Mouse (Mus musculus) stomach, embryonic 14.5 days (tissue): ENCODE measurements around the gene Zfp981. TPM values are rescaled to one million over a fixed set of nuclear protein-coding genes. Genes with fewer than 3 reads are reported as not detected.
A peak's percentile ranks its signal among the peaks of the same experiment; 100 is the strongest.
"Not testable (repeated sequence)": the region's sequence is repeated elsewhere in the genome, so short reads cannot be mapped to it uniquely, and the experiment has no call there.

Source experiments
- ATAC-seq: fragments of 200-750 bp; cut with Nextera tagmentation; 2 replicates; pipeline ENCODE4 v1.8.0; 2017; ENCODE audit warnings: low read depth, moderate TSS enrichment; ENCODE audit not compliant: insufficient number of reproducible peaks, insufficient read depth, low FRiP score
- H3K27ac ChIP-seq: fragments of 300-500 bp; sonication (generic); 2 replicates; pipeline ENCODE4 v1.5.1; 2014; ENCODE audit warnings: mild to moderate bottlenecking, low read length, moderate library complexity, mixed read lengths
- H3K27me3 ChIP-seq: fragments of 300-500 bp; sonication (generic); 2 replicates; pipeline ENCODE4 v1.6.1; 2014; ENCODE audit warnings: low read length, control low read depth, mixed read lengths; ENCODE audit not compliant: control insufficient read depth, insufficient read depth
- H3K36me3 ChIP-seq: fragments of 300-500 bp; sonication (generic); 2 replicates; pipeline ENCODE4 v1.6.1; 2014; ENCODE audit warnings: mild to moderate bottlenecking, control low read depth, low read length, moderate library complexity, mixed read lengths; ENCODE audit not compliant: control insufficient read depth, insufficient read depth
- H3K4me1 ChIP-seq: fragments of 300-500 bp; sonication (generic); 2 replicates; pipeline ENCODE4 v1.6.1; 2014; ENCODE audit warnings: low read length, control low read depth, mixed read lengths; ENCODE audit not compliant: control insufficient read depth, insufficient read depth
- H3K4me2 ChIP-seq: fragments of 300-500 bp; sonication (generic); replicated peaks from 2 replicates; pipeline ENCODE4 v1.6.1; 2014; ENCODE audit warnings: low read depth, low read length, control low read depth
- H3K4me3 ChIP-seq: fragments of 300-500 bp; sonication (generic); 2 replicates; pipeline ENCODE4 v1.5.1; 2014; ENCODE audit warnings: low read depth, low read length, control low read depth
- H3K9ac ChIP-seq: fragments of 300-500 bp; sonication (generic); replicated peaks from 2 replicates; pipeline ENCODE4 v1.6.1; 2014; ENCODE audit warnings: low read depth, mild to moderate bottlenecking, control low read depth, low read length, moderate library complexity, mixed read lengths
- H3K9me3 ChIP-seq: fragments of 300-500 bp; sonication (generic); 2 replicates; pipeline ENCODE4 v1.6.1; 2016; ENCODE audit warnings: low read depth, low read length, control low read depth; ENCODE audit not compliant: control insufficient read depth
- whole genome bisulfite sequencing: fragments of 180-500 bp; shearing (Covaris S2); extraction: QIAGEN DNeasy Blood & Tissue Kit; methylation state at CpG from one replicate; pipeline ENCODE4 v1.1.7; 2014; 5-methylcytosine and 5-hydroxymethylcytosine counted together
- polyA plus RNA-seq: library from polyadenylated mRNA; unstranded; fragments of >200 nt; fragmentation: Nextera tagmentation; extraction: Ambion mirVana; gene quantifications from 2 replicates; pipeline ENCODE4 v1.2.1, GENCODE M21; 2014

Gene Zfp981
- polyA plus RNA-seq, 1 experiment from 2014 or later = 0.09 TPM

DNA sequence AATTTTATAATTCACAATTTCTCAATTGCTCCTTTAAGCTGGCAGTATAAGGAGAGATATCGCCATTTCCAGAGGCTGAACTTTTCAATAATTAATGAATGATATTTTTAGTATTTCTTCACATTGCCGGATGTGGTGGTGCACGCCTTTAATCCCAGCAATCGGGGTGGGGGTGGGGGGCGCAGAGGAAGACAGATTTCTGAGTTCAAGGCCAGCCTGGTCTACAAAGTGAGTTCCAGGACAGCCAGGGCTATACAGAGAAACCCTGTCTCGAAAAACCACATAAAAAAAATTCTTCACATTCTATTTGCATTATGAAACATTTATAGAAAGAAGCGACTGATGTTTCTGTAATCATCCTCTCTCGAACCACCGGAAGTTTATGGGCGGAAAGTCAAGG lies 19.3 kb upstream of the Zfp981 start:
- not testable (repeated sequence) for H3K4me2 ChIP-seq, H3K27ac ChIP-seq, H3K4me1 ChIP-seq, H3K27me3 ChIP-seq, ATAC-seq, H3K36me3 ChIP-seq, H3K4me3 ChIP-seq, H3K9ac ChIP-seq
- WGBS = 86% methylated on average over 10 of the region's 10 CpGs
- H3K9me3 ChIP-seq = peaks cover 50% of the 10 kb centered on the region

DNA sequence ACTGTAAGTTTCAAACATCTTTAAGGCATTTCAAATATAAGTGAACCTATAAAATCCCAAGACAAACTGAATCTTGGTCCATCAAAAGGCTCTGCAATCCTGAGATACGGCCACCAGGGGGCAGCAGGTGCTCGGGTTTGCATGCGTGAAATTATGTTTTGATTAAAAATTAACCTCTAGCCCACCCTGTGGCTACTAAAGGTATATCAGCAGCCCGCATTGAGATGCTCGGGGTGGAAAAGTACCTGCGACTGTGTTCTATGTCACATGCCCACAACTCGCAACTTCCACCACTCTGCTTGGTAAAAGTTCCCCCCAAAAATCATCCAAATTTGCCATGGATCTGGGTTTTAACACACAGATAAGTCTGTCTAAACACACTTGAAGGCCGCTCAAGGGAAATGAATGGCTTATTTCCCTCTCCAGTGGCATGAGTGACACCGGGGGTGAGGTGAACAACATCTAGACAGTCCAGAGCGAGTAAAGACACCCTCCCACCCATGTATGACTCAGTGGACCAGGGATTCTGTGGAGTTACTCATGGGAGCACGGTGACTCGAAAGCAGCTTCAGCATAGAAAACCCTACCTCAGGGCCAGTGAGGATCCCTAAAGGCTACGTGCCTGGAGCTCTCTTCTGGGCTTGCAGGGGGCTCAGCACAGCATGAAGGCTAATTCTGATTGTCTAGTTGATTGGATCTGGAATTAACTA lies 18.1 kb upstream of the Zfp981 start:
- ATAC-seq = peak; percentile 50
- not testable (repeated sequence) for H3K27me3 ChIP-seq, H3K9ac ChIP-seq, H3K4me2 ChIP-seq, H3K27ac ChIP-seq, H3K36me3 ChIP-seq, H3K4me1 ChIP-seq, H3K4me3 ChIP-seq
- 71% methylated on average over 13 of the region's 13 CpGs for WGBS
- H3K9me3 ChIP-seq = peaks cover 42% of the 10 kb centered on the region

DNA sequence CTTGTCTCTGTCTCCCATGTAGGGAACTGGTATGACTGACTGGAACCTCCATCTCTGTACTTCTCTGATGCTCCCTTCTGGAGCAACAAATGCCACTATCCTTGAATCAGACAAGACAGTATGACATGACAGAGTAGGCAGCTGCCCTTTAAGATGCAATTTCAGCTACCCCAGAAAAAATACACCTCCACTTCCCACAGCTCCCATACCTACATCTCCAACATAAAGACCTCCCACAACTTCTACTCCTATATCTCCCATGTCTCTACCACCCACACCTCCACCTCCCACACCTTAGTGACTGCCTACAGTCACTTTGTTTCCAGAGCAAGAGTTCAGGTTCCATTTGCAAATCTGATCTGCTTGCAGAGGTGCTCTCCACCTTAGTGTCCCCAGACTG lies 17.2 kb upstream of the Zfp981 start:
- H3K27ac ChIP-seq, ATAC-seq, H3K9ac ChIP-seq, H3K36me3 ChIP-seq, H3K4me1 ChIP-seq, H3K4me3 ChIP-seq, H3K4me2 ChIP-seq, H3K27me3 ChIP-seq: not testable (repeated sequence)
- peaks cover 42% of the 10 kb centered on the region for H3K9me3 ChIP-seq

DNA sequence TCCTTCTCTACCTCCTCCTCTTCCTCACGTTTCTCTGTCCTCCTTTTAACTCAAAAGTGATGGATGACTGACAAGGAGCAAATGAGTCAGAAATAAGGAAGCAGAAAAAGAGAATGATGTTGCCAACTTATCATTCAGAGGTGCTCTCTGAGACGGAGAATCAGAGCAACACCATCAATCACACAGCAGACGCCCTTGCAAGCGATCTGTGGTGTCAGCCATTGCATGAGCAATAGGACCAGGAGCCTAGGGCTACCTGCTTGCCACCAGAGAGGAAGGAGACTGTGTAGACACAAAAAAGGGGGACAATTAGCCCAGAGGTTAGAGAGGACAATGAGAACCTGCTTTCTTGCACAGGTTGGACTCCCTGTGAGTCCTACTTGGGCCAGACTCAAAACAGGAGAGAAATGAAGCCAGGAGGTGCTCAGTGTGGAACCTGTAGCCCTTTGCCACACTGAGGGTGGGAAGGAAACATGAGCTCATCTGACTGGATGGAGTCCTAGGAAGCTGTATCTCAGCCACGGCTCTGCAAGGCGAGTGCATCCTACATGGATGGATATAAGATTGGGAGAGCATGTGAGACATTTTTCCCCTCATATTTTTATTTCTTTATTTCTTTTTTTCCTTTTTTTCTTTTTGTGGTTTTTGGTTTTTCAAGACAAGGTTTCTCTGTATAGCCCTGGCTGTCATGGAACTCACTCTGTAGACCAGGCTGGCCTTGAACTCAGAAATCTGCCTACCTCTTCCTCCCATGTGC lies 16.5 kb upstream of the Zfp981 start:
- H3K4me3 ChIP-seq, H3K27me3 ChIP-seq, H3K27ac ChIP-seq, H3K9ac ChIP-seq, H3K4me2 ChIP-seq, H3K36me3 ChIP-seq, ATAC-seq, H3K4me1 ChIP-seq: not testable (repeated sequence)
- 67% methylated on average over 6 of the region's 6 CpGs for WGBS
- peaks cover 40% of the 10 kb centered on the region for H3K9me3 ChIP-seq

DNA sequence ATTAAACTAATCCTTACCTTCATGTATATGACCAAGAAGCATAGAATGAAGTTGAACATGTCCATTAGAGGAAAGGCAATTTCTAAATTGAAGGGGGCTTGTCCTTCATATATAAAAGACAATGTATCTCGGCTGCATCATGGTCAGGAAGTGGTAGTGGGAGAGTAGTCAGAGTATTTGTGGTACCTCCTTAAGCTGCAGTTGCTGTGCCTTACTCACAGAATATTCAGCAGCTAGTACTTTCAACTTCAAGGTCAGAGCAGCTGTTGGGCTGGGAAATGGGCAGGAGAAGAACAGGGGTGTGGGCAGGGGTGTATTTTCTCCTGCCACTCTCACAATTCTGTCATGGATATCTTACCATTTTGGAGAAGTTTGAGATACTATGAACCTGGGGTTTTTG lies 15.1 kb upstream of the Zfp981 start:
- not testable (repeated sequence) for H3K27ac ChIP-seq, H3K36me3 ChIP-seq, H3K9ac ChIP-seq, H3K4me3 ChIP-seq, H3K27me3 ChIP-seq, H3K4me2 ChIP-seq, H3K4me1 ChIP-seq
- 66% methylated on average over 1 of the region's 1 CpGs for WGBS
- peak; percentile 19; the same call in 1 of the 2 replicates for ATAC-seq
- H3K9me3 ChIP-seq = peaks cover 36% of the 10 kb centered on the region

DNA sequence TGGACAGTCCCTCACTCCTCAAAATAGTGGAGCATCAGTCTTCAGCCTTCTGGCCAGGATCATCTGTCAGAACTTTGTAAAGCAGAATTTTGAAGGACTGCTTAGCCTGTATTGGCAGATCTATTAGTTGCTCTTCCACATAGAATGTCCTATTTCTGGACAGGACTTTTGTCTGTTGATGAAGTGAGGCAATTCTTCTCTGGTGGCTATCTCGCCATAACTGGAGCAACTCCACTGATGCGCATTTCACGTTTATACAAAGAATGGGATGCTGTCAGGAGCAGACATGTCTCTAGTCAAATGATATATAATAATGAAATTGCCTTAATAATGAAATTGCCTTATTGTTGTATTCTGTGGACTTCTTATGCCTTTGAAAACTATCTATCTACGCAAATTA lies 12.6 kb upstream of the Zfp981 start:
- H3K9me3 ChIP-seq = peaks cover 31% of the 10 kb centered on the region
- not testable (repeated sequence) for ATAC-seq

DNA sequence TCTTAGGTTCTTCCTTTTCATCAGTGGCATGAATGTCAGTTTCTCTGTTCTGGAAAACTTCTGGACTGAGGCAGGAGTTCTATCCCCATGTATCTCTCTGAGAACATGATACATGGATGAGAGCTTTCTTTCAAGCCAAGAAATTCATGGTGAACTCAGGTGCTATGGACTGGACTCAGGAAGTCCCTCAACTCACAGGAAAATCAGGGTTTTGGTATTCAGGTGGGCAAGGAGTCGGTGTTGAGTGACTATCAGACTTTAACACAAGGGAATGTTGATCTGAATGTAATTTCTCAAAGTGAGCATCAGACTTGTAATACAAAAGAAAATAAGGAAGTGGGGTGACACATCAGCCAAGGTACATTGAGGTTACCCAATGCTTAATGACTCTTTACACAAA lies 9.8 kb upstream of the Zfp981 start:
- H3K4me3 ChIP-seq, ATAC-seq, H3K27ac ChIP-seq, H3K9ac ChIP-seq, H3K4me2 ChIP-seq, H3K4me1 ChIP-seq, H3K36me3 ChIP-seq, H3K27me3 ChIP-seq: not testable (repeated sequence)
- peaks cover 31% of the 10 kb centered on the region for H3K9me3 ChIP-seq
- WGBS = 79% methylated on average over 1 of the region's 1 CpGs

More for the DNA sequence above, 12.6 kb upstream of the Zfp981 start:
- H3K4me3 ChIP-seq, H3K36me3 ChIP-seq, H3K9ac ChIP-seq, H3K27me3 ChIP-seq, H3K4me1 ChIP-seq, H3K4me2 ChIP-seq, H3K27ac ChIP-seq: not testable (repeated sequence)
- WGBS = 74% methylated on average over 4 of the region's 4 CpGs

DNA sequence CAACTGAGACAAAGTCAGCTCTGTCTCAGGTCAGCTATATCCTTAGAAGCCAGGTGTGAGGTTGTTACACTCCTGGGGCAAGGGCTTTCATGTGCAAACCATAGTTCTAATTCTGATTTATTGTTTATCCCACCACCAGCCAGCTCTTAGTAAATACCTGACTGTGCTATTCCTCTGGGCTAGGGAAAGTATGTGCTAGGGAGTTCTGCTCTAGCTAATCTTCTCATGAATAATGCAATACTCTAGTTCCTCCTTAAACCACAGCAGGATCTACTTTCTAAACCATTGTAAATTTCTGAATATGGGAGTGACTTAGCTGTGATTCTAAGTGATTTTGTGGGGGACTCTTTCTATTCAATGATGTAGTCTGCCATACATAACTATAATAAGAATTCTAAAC lies 9.4 kb upstream of the Zfp981 start:
- H3K4me1 ChIP-seq = no peaks in the 10 kb centered on the region
- no peaks in the 10 kb centered on the region for H3K27me3 ChIP-seq
- H3K4me3 ChIP-seq = no peak overlapping the region
- peaks cover 32% of the 10 kb centered on the region for H3K9me3 ChIP-seq
- no peak for ATAC-seq
- no peak overlapping the region for H3K27ac ChIP-seq
- no peaks in the 10 kb centered on the region for H3K36me3 ChIP-seq
- no peak overlapping the region for H3K9ac ChIP-seq
- no peak overlapping the region for H3K4me2 ChIP-seq
